ENCODE assay signal across 9 mouse cellular contexts in genomic region chr10:76203798-76204283, GRCm38 (mm10). TPM values are rescaled to one million over a fixed set of nuclear protein-coding genes. Genes with fewer than 3 reads are reported as not detected.
DNase-seq lines count a peak whose midpoint lies in the region; ATAC-seq and TF ChIP-seq lines count a peak whose summit lies in the region.
"Had no signal": no experiment of that assay in that cellular context is flagged by ENCODE, and none has a peak within 500 bp of the region (broad histone marks: within the 10 kb centered on the region; RNA-seq: fewer than 3 reads in every experiment).

No protein-coding gene starts in this region.

- H3K4me1 ChIP-seq in cerebellum, adult 2 months (ENCODE audit: control insufficient read depth, insufficient read depth, low read length) = peaks cover 5% of the 10 kb centered on the region; the same call in 1 of the 2 replicates
- H3K4me1 ChIP-seq in liver, postnatal 0 days (ENCODE audit: insufficient read depth) = no peaks in the 10 kb centered on the region

- H3K27me3 ChIP-seq in cerebellum, adult 2 months (ENCODE audit: control insufficient read depth, insufficient read depth, low read length) = no peaks in the 10 kb centered on the region
- no peaks in the 10 kb centered on the region for H3K27me3 ChIP-seq in liver, postnatal 0 days (ENCODE audit: insufficient read depth, low read length)

- no peak for TF ChIP-seq POLR2A in cerebellum, adult 2 months (IDR thresholded peaks at IDR 0.05; ENCODE audit: borderline replicate concordance, insufficient read depth, low read length)

- peak overlapping the region; percentile 59 for H3K4me3 ChIP-seq in cerebellum, adult 2 months (replicated peaks; ENCODE audit: insufficient read depth, low read depth, low read length)
- peak overlapping the region; percentile 29; the same call in 1 of the 2 replicates for H3K4me3 ChIP-seq in liver, postnatal 0 days (ENCODE audit: low read depth, low read length)
- H3K4me3 ChIP-seq: myocyte had no signal

- H3K9me3 ChIP-seq in liver, postnatal 0 days (ENCODE audit: low read length) = no peaks in the 10 kb centered on the region

- peak; percentile 21; the same call in 1 of the 2 replicates for TF ChIP-seq CTCF in cerebellum, adult 2 months (IDR thresholded peaks at IDR 0.05; ENCODE audit: borderline replicate concordance, insufficient read depth, low read depth, low read length)
- peak; percentile 54 for TF ChIP-seq CTCF in liver, postnatal 0 days (IDR thresholded peaks at IDR 0.05; ENCODE audit: low read depth)

- no peak overlapping the region for H3K27ac ChIP-seq in cerebellum, adult 2 months (ENCODE audit: insufficient read depth, low read length)
- no peak overlapping the region for H3K27ac ChIP-seq in liver, postnatal 0 days (ENCODE audit: low read depth)

- H3K36me3 ChIP-seq in liver, postnatal 0 days (replicated peaks; ENCODE audit: insufficient read depth, low read length) = no peaks in the 10 kb centered on the region

- H3K4me2 ChIP-seq in liver, postnatal 0 days (ENCODE audit: low read depth, low read length) = peak overlapping the region; percentile 62

- no peak for TF ChIP-seq EP300 in liver, postnatal 0 days (IDR thresholded peaks at IDR 0.05; ENCODE audit: low read depth)

- WGBS in cerebellum, adult 2 months = 19% methylated on average over 17 of the region's 18 CpGs
- 21% methylated on average over 18 of the region's 18 CpGs for WGBS in liver, postnatal 0 days (ENCODE audit: insufficient replicate concordance)

- H3K9ac ChIP-seq in liver, postnatal 0 days (replicated peaks) = no peak overlapping the region

- peak; percentile 8 for DNase-seq in ovary, postnatal 14 days (ENCODE audit: low spot score)
- no peak for DNase-seq in ovary, postnatal 10 days (ENCODE audit: low spot score)
- DNase-seq in cerebellum, adult 2 months = peak; percentile 46 to 57
- peak; percentile 19 to 51 for DNase-seq in kidney, adult 8-10 months
- no peak for DNase-seq in liver, postnatal 0 days
- DNase-seq in retina, postnatal 7 days (ENCODE audit: low read depth, low spot score) = peak; percentile 6
- DNase-seq in spleen, adult 18-20 months = no peak

- ATAC-seq in granulocyte monocyte progenitor cell, adult 5-6 weeks (replicated peaks; ENCODE audit: poor library complexity, severe bottlenecking) = peak; percentile 20; the same call in 1 of the 2 replicates
- no peak for ATAC-seq in liver, postnatal 0 days

RNA-seq across cellular contexts. Expression of gene Prmt2, which starts 33.8 kb away (rescaled TPM):
- 75.5 and 81.4 TPM in 2 replicates for polyA plus RNA-seq in cerebellum, adult 2 months (2012; rRNA removed)
- 3.5 TPM in 1 of 2 replicates, not detected in the other for total RNA-seq in granulocyte monocyte progenitor cell, adult 5-6 weeks (2014; fragmentation: Nextera tagmentation)
- 0.41 and 1.5 TPM in 2 replicates for total RNA-seq in granulocyte monocyte progenitor cell, adult 5-6 weeks (2017)
- polyA plus RNA-seq in liver, postnatal 0 days (2015; fragmentation: Nextera tagmentation; extraction: Ambion mirVana) = 2.7 and 3.0 TPM in 2 replicates

RNA-seq across cellular contexts. Expression of gene S100b, which starts 49.8 kb away (rescaled TPM):
- 739 and 790 TPM in 2 replicates for polyA plus RNA-seq in cerebellum, adult 2 months (2012; rRNA removed)
- not detected in 2 replicates for total RNA-seq in granulocyte monocyte progenitor cell, adult 5-6 weeks (2014; fragmentation: Nextera tagmentation)
- total RNA-seq in granulocyte monocyte progenitor cell, adult 5-6 weeks (2017) = not detected in 2 replicates
- 0.14 and 0.23 TPM in 2 replicates for polyA plus RNA-seq in liver, postnatal 0 days (2015; fragmentation: Nextera tagmentation; extraction: Ambion mirVana)

RNA-seq across cellular contexts. Expression of gene Slc5a4a, which starts 56.6 kb away (rescaled TPM):
- not detected in 2 replicates for polyA plus RNA-seq in cerebellum, adult 2 months (2012; rRNA removed)
- total RNA-seq in granulocyte monocyte progenitor cell, adult 5-6 weeks (2014; fragmentation: Nextera tagmentation) = not detected in 2 replicates
- total RNA-seq in granulocyte monocyte progenitor cell, adult 5-6 weeks (2017) = not detected in 2 replicates
- not detected in 2 replicates for polyA plus RNA-seq in liver, postnatal 0 days (2015; fragmentation: Nextera tagmentation; extraction: Ambion mirVana)
- polyA plus RNA-seq: myocyte had no signal

Comparison
In these comparisons a context has a peak if more than half of its experiments do, and no peak if none do; other contexts are left out.
1. DNase-seq: peak in ovary, postnatal 14 days (single experiment), cerebellum, adult 2 months (2 of 2), kidney, adult 8-10 months (2 of 2) and retina, postnatal 7 days (single experiment); none in ovary, postnatal 10 days (single experiment), liver, postnatal 0 days (single experiment) and spleen, adult 18-20 months (0 of 2).
2. RNA of gene Prmt2, which starts 33.8 kb away (polyA plus RNA-seq): 75.5 to 81.4 TPM in cerebellum, adult 2 months; 2.7 to 3.0 TPM in liver, postnatal 0 days; every median in the first group is over 10 times any median in the second.
3. RNA of gene S100b, which starts 49.8 kb away (polyA plus RNA-seq): 739 to 790 TPM in cerebellum, adult 2 months; 0.14 to 0.23 TPM in liver, postnatal 0 days; every median in the first group is over 100 times any median in the second.